Mouse (Mus musculus): Measurements from ENCODE around the gene Rsl1. TPM values are rescaled to one million over a fixed set of nuclear protein-coding genes. Genes with fewer than 3 reads are reported as not detected.

Gene Rsl1
- polyA plus RNA-seq, 1 experiment from 2014 or later = 1.0 TPM

Other genes with a start within 250 kb of the Rsl1 start
- gene Zfp712, start 112.0 kb upstream of the Rsl1 start, polyA plus RNA-seq (2015; fragmentation: Nextera tagmentation; extraction: Ambion mirVana) = 0.81 and 0.90 TPM in 2 replicates
- 0.52 and 0.88 TPM in 2 replicates for gene Zfp708, start 75.2 kb upstream of the Rsl1 start, polyA plus RNA-seq (2015; fragmentation: Nextera tagmentation; extraction: Ambion mirVana)
- gene Gm28557, start 64.6 kb upstream of the Rsl1 start, polyA plus RNA-seq (2015; fragmentation: Nextera tagmentation; extraction: Ambion mirVana) = 1.2 and 1.6 TPM in 2 replicates
- 0.14 and 0.20 TPM in 2 replicates for gene Rslcan18, start 56.9 kb upstream of the Rsl1 start, polyA plus RNA-seq (2015; fragmentation: Nextera tagmentation; extraction: Ambion mirVana)
- 0.40 and 0.44 TPM in 2 replicates for gene Zfp759, start 51.5 kb upstream of the Rsl1 start, polyA plus RNA-seq (2015; fragmentation: Nextera tagmentation; extraction: Ambion mirVana)
- 0.23 and 0.32 TPM in 2 replicates for gene Zfp455, start 21.3 kb downstream of the Rsl1 start, polyA plus RNA-seq (2015; fragmentation: Nextera tagmentation; extraction: Ambion mirVana)
- gene Zfp458, start 105.3 kb downstream of the Rsl1 start, polyA plus RNA-seq (2015; fragmentation: Nextera tagmentation; extraction: Ambion mirVana) = 0.32 and 0.39 TPM in 2 replicates
- 0.23 and 0.24 TPM in 2 replicates for gene Zfp457, start 133.3 kb downstream of the Rsl1 start, polyA plus RNA-seq (2015; fragmentation: Nextera tagmentation; extraction: Ambion mirVana)
- 0.67 and 0.90 TPM in 2 replicates for gene Zfp595, start 159.4 kb downstream of the Rsl1 start, polyA plus RNA-seq (2015; fragmentation: Nextera tagmentation; extraction: Ambion mirVana)
- gene Gm28044, start 187.4 kb downstream of the Rsl1 start, polyA plus RNA-seq (2015; fragmentation: Nextera tagmentation; extraction: Ambion mirVana) = 0.22 and 0.24 TPM in 2 replicates
- 0.50 and 0.58 TPM in 2 replicates for gene Zfp953, start 187.4 kb downstream of the Rsl1 start, polyA plus RNA-seq (2015; fragmentation: Nextera tagmentation; extraction: Ambion mirVana)
- 0.17 TPM in 1 of 2 replicates, not detected in the other for gene Gm28041, start 202.6 kb downstream of the Rsl1 start, polyA plus RNA-seq (2015; fragmentation: Nextera tagmentation; extraction: Ambion mirVana)
- gene Zfp456, start 202.6 kb downstream of the Rsl1 start, polyA plus RNA-seq (2015; fragmentation: Nextera tagmentation; extraction: Ambion mirVana) = 0.51 TPM in 2 replicates
- 1.8 and 2.0 TPM in 2 replicates for gene Zfp429, start 226.6 kb downstream of the Rsl1 start, polyA plus RNA-seq (2015; fragmentation: Nextera tagmentation; extraction: Ambion mirVana)
- 0.10 and 0.22 TPM in 2 replicates for gene Zfp459, start 248.2 kb downstream of the Rsl1 start, polyA plus RNA-seq (2015; fragmentation: Nextera tagmentation; extraction: Ambion mirVana)

Measured in liver, embryonic 15.5 days (tissue).